Mouse (Mus musculus): ENCODE measurements at regions not wholly inside any gene's neighbourhood (a gene's known extent, or its start where the extent isn't known, plus 50 kb on each side); places are given as distances from the start of the nearest gene placed in this dataset.
"Not testable (repeated sequence)": the region's sequence is repeated elsewhere in the genome, so short reads cannot be mapped to it uniquely, and the experiment has no call there.

DNA sequence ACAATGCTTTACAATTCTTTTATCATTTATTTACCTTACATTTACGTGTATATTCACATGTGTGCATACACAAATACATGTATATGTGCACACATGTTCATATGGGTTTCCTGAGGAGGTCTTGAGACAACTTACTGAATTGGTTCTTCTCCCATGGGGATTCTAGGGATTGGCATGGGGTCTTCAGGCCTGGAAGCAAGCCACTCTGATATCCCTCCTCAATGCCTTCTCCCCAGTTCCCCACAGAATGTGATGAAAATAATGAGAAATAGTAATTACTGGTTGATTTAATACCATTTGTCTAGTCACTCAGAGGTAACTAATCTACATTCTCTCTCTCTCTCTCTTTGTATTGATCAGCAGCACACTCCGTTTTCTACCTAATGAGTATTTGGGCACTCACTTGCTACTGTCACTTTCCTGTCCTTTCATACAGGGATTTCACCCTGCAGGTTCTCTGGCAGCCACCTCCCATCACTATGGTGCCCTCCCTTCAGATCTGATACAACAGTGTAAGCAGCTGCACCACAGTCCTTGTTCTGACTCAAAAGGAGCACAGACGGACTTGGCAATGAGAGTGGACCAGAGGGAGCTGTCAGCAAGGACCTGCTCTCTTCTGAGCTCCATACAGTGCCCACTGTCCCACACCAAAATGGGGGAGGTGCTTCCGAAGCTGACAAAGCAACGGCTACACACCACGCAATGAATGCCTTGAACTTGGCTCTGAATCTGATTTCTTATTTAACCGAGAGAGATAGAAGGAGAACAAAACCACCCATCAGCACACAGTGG, 119.2 kb upstream of the Sec61g start:
- peak; percentile 89 for ATAC-seq
- H3K27ac ChIP-seq (ENCODE audit: low read depth, low read length), result no peak overlapping the region
- no peaks in the 10 kb centered on the region for H3K36me3 ChIP-seq (ENCODE audit: control insufficient read depth, insufficient read depth, low read length)
- no peak overlapping the region for H3K9ac ChIP-seq (ENCODE audit: low read length)
- no peak overlapping the region for H3K4me2 ChIP-seq (ENCODE audit: low read length)
- WGBS, result 40% methylated on average over 7 of the region's 7 CpGs
- H3K27me3 ChIP-seq (replicated peaks; ENCODE audit: control insufficient read depth, insufficient read depth, low read length), result no peaks in the 10 kb centered on the region
- H3K4me3 ChIP-seq (ENCODE audit: low read depth, low read length), result no peak overlapping the region
- peak; percentile 67 for DNase-seq (ENCODE audit: low spot score)
- no peaks in the 10 kb centered on the region for H3K4me1 ChIP-seq (ENCODE audit: control insufficient read depth, insufficient read depth, low read length)
- H3K9me3 ChIP-seq (replicated peaks; ENCODE audit: control insufficient read depth, low read length), result no peaks in the 10 kb centered on the region

DNA sequence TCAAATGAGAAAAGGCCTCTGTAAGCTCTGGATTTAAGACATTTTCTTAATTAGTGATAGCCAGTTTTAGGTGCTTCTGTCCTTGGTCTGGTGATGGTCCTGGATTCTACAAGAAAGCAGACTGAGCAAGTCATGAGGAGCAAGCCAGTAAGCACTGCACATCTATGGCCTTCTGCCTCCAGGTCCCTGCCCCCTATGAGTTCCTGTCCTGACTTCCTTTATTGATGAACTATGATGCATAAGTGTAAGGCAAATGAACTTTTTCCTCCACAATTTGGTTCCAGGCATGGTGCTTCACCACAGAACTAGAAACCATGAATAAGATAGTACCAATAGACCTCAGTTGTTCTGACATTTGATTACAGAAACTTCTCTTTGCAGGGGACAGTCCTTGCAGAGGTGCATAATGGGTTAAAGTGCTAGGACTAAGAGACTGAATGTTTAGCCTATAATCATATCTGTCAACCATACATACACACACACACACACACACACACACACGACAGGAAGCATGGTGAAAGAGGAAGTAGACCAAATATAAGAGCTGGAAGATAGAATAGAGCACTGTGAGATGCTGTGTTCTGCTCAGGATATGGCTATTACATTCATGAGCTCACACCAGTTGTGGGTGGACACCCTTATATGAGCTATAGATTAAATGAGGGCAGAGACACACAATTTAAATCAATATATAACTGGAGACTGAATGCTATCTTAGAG, 121.3 kb upstream of the Sec61g start:
- Histone ChIP-seq H3K27me3 (replicated peaks; ENCODE audit: control insufficient read depth, insufficient read depth, low read length) (no peaks in the 10 kb centered on the region), H3K27ac (ENCODE audit: low read depth, low read length) (no peak overlapping the region), H3K36me3 (ENCODE audit: control insufficient read depth, insufficient read depth, low read length) (no peaks in the 10 kb centered on the region), H3K9me3 (replicated peaks; ENCODE audit: control insufficient read depth, low read length) (no peaks in the 10 kb centered on the region), H3K4me1 (ENCODE audit: control insufficient read depth, insufficient read depth, low read length) (no peaks in the 10 kb centered on the region), H3K9ac (ENCODE audit: low read length) (no peak overlapping the region), H3K4me3 (ENCODE audit: low read depth, low read length) (no peak overlapping the region), H3K4me2 (ENCODE audit: low read length) (no peak overlapping the region)
- WGBS, result 54% methylated on average over 1 of the region's 1 CpGs
- ATAC-seq (no peak), DNase-seq (ENCODE audit: low spot score) (no peak)

DNA sequence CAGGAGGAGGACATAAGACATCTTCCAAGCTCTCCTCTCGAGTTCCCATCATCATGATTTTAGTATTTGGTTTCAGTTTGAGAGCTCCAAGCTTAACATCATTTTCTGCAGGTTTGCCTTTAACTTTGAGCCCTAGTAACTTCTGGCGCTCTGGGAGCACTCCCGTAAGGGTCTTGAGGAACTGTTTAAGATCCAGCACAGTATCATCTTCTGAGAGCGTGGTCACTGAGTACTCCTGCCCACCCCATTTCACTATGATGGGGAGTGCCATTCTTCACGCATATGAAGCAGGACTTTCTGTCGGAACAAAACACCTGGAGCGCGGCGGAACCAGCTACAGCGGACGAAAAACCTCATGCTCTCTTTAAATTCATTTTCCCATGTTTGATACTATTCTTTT, 116.2 kb upstream of the Egfr start:
- not testable (repeated sequence) for H3K4me3 ChIP-seq (ENCODE audit: low read depth, low read length); H3K27me3 ChIP-seq (replicated peaks; ENCODE audit: control insufficient read depth, insufficient read depth, low read length); H3K9me3 ChIP-seq (replicated peaks; ENCODE audit: control insufficient read depth, low read length); H3K4me2 ChIP-seq (ENCODE audit: low read length); H3K36me3 ChIP-seq (ENCODE audit: control insufficient read depth, insufficient read depth, low read length); H3K4me1 ChIP-seq (ENCODE audit: control insufficient read depth, insufficient read depth, low read length); ATAC-seq; H3K27ac ChIP-seq (ENCODE audit: low read depth, low read length); DNase-seq (ENCODE audit: low spot score); H3K9ac ChIP-seq (ENCODE audit: low read length)
- WGBS, result 93% methylated on average over 11 of the region's 11 CpGs

DNA sequence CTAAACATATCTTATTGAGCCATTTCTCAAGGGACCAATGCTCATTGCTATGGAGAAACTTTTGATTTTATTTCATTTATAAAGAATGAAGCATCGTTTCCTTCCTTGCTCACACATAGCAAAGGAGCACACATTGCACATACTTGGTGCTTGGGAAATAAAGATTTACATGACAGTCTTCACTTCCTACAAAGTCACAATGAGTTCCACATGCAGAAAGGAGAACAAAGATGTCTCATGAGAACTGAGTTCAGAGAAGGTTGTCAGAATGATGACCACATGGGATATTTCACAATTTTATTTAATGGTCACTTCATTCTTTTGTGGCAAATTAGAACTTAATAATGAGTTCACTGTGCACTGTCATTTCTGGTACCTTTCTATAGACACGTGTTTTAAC, 114.3 kb upstream of the Egfr start:
- Histone ChIP-seq H3K4me1 (ENCODE audit: control insufficient read depth, insufficient read depth, low read length) (no peaks in the 10 kb centered on the region), H3K27ac (ENCODE audit: low read depth, low read length) (no peak overlapping the region), H3K9ac (ENCODE audit: low read length) (no peak overlapping the region), H3K4me2 (ENCODE audit: low read length) (no peak overlapping the region), H3K27me3 (replicated peaks; ENCODE audit: control insufficient read depth, insufficient read depth, low read length) (no peaks in the 10 kb centered on the region), H3K4me3 (ENCODE audit: low read depth, low read length) (no peak overlapping the region), H3K36me3 (ENCODE audit: control insufficient read depth, insufficient read depth, low read length) (no peaks in the 10 kb centered on the region), H3K9me3 (replicated peaks; ENCODE audit: control insufficient read depth, low read length) (no peaks in the 10 kb centered on the region)
- no peak for DNase-seq (ENCODE audit: low spot score)
- 92% methylated on average over 2 of the region's 2 CpGs for WGBS
- ATAC-seq, result no peak

DNA sequence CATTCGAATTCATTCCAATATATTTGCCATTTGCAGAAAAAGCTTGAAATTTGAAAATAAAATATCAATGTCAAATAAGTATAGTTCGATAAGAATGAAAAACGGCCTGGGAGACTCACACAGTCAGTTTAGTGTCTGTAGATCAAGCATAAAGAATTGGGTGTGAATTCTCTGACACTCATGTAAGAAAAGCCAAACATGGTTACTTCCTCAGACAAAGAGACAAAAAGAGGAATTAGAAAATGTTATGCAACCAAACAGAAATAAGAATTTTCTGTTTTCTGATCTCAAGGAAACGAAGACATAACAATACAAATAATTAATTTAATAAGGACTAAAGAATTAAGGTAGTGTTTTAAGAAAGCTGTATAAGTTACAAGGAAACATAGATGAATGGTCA, 113.7 kb upstream of the Egfr start:
- Histone ChIP-seq H3K9me3 (replicated peaks; ENCODE audit: control insufficient read depth, low read length) (no peaks in the 10 kb centered on the region), H3K9ac (ENCODE audit: low read length) (no peak overlapping the region), H3K4me1 (ENCODE audit: control insufficient read depth, insufficient read depth, low read length) (no peaks in the 10 kb centered on the region), H3K27ac (ENCODE audit: low read depth, low read length) (no peak overlapping the region), H3K4me3 (ENCODE audit: low read depth, low read length) (no peak overlapping the region), H3K27me3 (replicated peaks; ENCODE audit: control insufficient read depth, insufficient read depth, low read length) (no peaks in the 10 kb centered on the region), H3K36me3 (ENCODE audit: control insufficient read depth, insufficient read depth, low read length) (no peaks in the 10 kb centered on the region), H3K4me2 (ENCODE audit: low read length) (no peak overlapping the region)
- 89% methylated on average over 4 of the region's 4 CpGs for WGBS
- no peak for ATAC-seq
- no peak for DNase-seq (ENCODE audit: low spot score)

DNA sequence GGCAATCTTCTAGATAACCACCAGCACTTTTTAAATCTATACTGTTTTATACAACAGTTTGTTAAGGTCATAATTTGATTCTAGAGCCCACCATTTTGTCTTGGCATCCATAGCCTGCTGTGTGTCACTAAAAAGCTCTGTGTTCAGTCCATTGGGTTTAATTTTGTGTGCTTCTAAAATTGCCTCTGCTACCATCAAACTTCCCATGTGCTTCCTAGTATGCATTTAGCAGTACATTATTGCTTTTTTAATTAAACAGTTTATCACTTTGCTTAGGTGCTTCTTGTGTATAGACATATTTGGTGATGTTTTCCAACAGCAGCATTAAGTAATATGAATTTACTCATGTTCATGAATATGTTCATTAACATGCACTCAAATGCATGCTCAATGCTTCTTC, 102.4 kb upstream of the Egfr start:
- no peak overlapping the region for H3K27ac ChIP-seq (ENCODE audit: low read depth, low read length)
- H3K4me3 ChIP-seq (ENCODE audit: low read depth, low read length), result no peak overlapping the region
- no peak for ATAC-seq
- H3K9ac ChIP-seq (ENCODE audit: low read length), result no peak overlapping the region
- no peak overlapping the region for H3K4me2 ChIP-seq (ENCODE audit: low read length)
- no peaks in the 10 kb centered on the region for H3K27me3 ChIP-seq (replicated peaks; ENCODE audit: control insufficient read depth, insufficient read depth, low read length)
- DNase-seq (ENCODE audit: low spot score), result no peak
- no peaks in the 10 kb centered on the region for H3K36me3 ChIP-seq (ENCODE audit: control insufficient read depth, insufficient read depth, low read length)
- no peaks in the 10 kb centered on the region for H3K9me3 ChIP-seq (replicated peaks; ENCODE audit: control insufficient read depth, low read length)
- H3K4me1 ChIP-seq (ENCODE audit: control insufficient read depth, insufficient read depth, low read length), result no peaks in the 10 kb centered on the region

DNA sequence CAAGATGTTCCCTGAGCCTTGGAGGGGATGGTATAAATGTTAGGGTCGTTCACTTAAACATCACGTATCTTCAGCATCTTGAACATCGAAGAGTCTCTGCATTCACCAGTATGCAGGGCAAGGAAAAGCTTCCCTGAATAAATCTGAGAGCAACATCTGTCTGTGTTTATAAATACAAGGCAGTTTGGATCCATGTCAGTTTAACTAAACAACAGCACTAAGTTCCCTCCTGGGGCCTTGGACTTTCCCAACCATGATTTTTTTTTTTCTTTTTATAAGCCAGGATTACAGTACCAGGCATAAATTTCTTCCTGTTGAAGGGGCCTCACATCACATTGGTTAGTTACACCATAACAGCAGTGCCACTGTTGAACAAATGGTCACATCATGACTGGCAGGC, 88.2 kb upstream of the Egfr start:
- Histone ChIP-seq H3K4me2 (ENCODE audit: low read length) (no peak overlapping the region), H3K27me3 (replicated peaks; ENCODE audit: control insufficient read depth, insufficient read depth, low read length) (no peaks in the 10 kb centered on the region), H3K4me3 (ENCODE audit: low read depth, low read length) (no peak overlapping the region), H3K36me3 (ENCODE audit: control insufficient read depth, insufficient read depth, low read length) (no peaks in the 10 kb centered on the region), H3K9me3 (replicated peaks; ENCODE audit: control insufficient read depth, low read length) (no peaks in the 10 kb centered on the region), H3K27ac (ENCODE audit: low read depth, low read length) (no peak overlapping the region), H3K9ac (ENCODE audit: low read length) (no peak overlapping the region), H3K4me1 (ENCODE audit: control insufficient read depth, insufficient read depth, low read length) (no peaks in the 10 kb centered on the region)
- DNase-seq (ENCODE audit: low spot score) (no peak), ATAC-seq (no peak)
- 91% methylated on average over 3 of the region's 3 CpGs for WGBS

DNA sequence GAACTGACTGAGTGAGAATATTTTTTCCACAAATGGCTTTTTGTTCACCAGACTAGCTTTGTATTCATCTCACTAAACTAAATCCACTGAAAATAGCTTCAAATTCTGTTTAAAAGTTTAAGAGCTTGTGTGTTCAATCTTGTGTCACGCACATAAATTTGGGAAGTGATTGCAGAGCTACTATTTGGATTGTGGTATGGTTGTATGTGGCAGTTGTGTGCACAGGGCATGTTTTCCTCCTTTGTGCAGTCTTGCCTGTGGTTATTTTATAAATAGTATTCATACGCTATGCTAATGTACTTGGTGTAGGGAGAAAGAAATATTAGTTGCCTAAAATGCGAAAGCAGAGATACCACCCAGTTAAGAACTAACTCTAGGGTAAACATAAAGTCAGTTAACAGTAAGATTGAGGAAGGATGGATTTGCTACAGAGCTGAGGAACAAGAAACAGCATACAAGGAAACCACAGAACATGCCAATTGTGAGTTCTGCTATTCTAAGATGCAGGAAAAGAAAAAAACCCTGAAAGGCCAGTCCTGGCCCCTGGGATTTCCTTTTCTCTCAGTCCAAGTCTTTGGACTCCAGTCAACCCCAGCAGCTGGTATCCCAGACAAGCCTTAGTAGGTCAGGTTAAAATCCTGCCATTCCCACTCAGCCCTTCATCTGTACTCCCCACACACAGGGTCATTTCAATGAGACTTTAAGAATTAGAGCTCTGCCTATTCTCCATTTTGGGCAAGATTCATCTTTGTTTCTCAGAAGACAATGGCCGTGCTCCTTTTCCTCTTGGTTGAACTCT, 82.4 kb upstream of the Egfr start:
- 88% methylated on average over 4 of the region's 4 CpGs for WGBS
- ATAC-seq (no peak), DNase-seq (ENCODE audit: low spot score) (peak; percentile 3)
- Histone ChIP-seq H3K27ac (ENCODE audit: low read depth, low read length) (no peak overlapping the region), H3K4me3 (ENCODE audit: low read depth, low read length) (no peak overlapping the region), H3K9me3 (replicated peaks; ENCODE audit: control insufficient read depth, low read length) (no peaks in the 10 kb centered on the region), H3K36me3 (ENCODE audit: control insufficient read depth, insufficient read depth, low read length) (no peaks in the 10 kb centered on the region), H3K9ac (ENCODE audit: low read length) (no peak overlapping the region), H3K4me1 (ENCODE audit: control insufficient read depth, insufficient read depth, low read length) (no peaks in the 10 kb centered on the region), H3K27me3 (replicated peaks; ENCODE audit: control insufficient read depth, insufficient read depth, low read length) (no peaks in the 10 kb centered on the region), H3K4me2 (ENCODE audit: low read length) (no peak overlapping the region)

DNA sequence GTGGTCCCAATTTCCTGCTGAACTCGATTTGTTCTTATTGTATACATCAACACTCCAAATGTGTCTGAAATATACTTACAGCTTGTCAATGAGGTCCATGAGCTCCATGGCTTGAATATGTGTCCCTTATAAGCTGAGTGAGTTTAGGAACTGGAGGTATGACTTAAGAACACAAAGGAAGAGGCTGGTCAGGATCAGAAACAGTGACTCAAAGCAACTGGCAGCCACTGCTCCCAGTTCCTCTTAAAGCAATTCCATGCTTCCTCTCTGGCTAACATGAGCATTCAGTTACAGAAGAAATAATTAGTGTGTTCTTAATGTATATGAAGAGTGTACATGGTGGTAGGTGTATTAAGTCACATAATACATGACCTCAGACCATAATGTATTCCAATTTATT, 81.7 kb upstream of the Egfr start:
- Histone ChIP-seq H3K36me3 (ENCODE audit: control insufficient read depth, insufficient read depth, low read length) (no peaks in the 10 kb centered on the region), H3K27me3 (replicated peaks; ENCODE audit: control insufficient read depth, insufficient read depth, low read length) (no peaks in the 10 kb centered on the region), H3K4me1 (ENCODE audit: control insufficient read depth, insufficient read depth, low read length) (no peaks in the 10 kb centered on the region), H3K9ac (ENCODE audit: low read length) (no peak overlapping the region), H3K4me2 (ENCODE audit: low read length) (no peak overlapping the region), H3K4me3 (ENCODE audit: low read depth, low read length) (no peak overlapping the region), H3K27ac (ENCODE audit: low read depth, low read length) (no peak overlapping the region), H3K9me3 (replicated peaks; ENCODE audit: control insufficient read depth, low read length) (no peaks in the 10 kb centered on the region)
- DNase-seq (ENCODE audit: low spot score) (no peak), ATAC-seq (no peak)
- WGBS, result 75% methylated on average over 1 of the region's 1 CpGs
